Mouse (Mus musculus): ENCODE measurements around the gene Ntrk3.
A peak's percentile ranks its signal among the peaks of the same experiment; 100 is the strongest.

Gene Ntrk3

DNA sequence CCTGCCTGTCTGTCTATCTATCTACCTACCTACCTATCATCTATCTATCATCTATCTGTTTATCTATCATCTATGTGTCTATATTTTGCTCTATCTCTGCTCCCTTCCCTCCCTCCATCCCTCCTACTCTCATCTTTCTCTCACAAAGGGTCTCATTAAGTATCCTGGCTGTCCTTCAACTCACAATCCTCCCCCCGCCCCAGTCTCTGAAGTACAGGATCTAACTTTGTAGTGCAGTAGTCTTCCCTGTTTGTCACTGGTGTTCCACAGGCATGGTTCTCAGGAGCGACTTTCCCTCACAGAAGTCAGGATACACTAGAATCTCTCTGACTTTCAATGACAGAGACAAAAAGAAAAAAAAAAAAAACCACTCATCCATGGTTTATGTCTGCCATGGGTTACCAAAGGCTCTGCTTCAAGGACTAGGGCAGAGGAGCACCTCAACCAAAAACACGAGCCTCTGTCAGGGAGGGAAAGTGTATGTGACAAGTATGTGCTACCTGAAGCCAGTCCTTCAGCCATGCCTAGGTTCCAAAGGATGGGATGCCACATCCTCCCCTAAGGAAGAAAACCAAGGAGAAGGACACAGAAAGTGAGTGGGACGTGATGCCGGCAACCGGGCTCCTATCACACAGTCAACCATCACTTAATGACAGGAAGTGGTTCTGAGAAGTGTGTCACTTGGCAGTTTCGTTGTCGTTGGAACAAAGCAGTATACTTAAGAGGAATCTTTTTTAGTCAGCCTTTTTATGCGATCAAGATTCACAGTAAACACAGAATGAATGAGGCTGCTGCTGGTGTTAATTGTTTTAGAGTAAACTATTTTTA is 16.6 kb downstream of the Ntrk3 start:
- DNase-seq (ENCODE audit: inconsistent age in 2 of 2, low spot score in 1 of 2), result no peak

DNA sequence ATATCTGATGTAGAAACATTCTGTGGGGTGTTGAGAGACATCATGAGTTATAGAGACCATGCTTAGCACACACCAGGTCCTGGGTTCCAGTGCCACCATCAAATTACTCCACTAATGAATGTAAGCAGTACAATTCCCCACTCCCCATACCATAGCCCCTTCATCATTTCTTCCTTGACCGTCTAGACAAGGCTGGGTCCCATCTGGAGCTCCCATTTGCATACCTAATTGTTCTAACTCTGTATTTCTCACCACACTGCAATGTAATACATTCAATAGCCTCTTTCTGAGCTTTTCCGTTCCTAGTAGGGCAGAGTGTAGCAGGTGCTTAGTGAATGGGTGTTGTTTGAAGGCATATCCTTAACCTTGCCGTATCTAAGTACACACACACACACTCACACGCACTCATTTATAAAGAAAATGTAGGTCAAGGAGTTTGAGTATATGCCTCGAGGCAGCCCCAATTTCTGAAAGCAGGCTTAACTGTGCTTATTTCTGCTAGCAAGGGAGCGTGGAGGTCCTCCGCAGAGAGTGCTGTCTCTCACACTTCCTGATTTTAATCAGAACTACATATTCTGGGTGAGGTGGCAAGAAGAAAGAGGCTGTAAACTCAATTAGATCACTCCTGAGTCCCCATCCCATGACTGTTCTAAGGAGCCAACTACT is 17.9 kb downstream of the Ntrk3 start:
- no peak for DNase-seq (ENCODE audit: inconsistent age in 2 of 2, low spot score in 1 of 2)

- no peak for DNase-seq (ENCODE audit: inconsistent age in 2 of 2, low spot score in 1 of 2)
These were observed 18.7 kb downstream of the Ntrk3 start for GRCm38 (mm10) chr7:78719117-78719516.

- no peak for DNase-seq (ENCODE audit: inconsistent age in 2 of 2, low spot score in 1 of 2)
These were observed 19.6 kb downstream of the Ntrk3 start for GRCm38 (mm10) chr7:78718191-78718609.

DNA sequence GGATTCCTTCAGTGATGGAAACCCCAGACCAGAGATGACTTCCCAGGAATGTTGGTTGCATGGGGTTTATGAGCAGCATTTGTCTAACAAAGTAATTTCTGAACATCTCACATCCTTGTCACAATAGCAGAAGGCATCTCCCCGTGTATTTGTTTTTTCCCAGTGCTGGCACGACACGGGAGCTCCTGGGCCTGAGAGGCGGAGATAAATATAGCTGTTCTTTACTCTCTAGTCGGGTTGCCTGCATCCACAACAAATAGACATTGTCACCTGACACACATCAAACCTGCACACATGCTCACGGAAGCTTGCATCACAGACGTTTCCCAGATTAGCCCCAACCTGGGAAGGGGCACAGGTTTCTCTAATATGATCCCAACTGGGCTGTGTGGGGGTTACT is 30.1 kb downstream of the Ntrk3 start:
- DNase-seq (ENCODE audit: inconsistent age in 2 of 2, low spot score in 1 of 2), result no peak

GRCm38 (mm10) chr7:78707122-78707521 is 30.7 kb downstream of the Ntrk3 start:
- DNase-seq (ENCODE audit: inconsistent age in 2 of 2, low spot score in 1 of 2), result peak in 1 of 2 experiments; percentile 63

DNA sequence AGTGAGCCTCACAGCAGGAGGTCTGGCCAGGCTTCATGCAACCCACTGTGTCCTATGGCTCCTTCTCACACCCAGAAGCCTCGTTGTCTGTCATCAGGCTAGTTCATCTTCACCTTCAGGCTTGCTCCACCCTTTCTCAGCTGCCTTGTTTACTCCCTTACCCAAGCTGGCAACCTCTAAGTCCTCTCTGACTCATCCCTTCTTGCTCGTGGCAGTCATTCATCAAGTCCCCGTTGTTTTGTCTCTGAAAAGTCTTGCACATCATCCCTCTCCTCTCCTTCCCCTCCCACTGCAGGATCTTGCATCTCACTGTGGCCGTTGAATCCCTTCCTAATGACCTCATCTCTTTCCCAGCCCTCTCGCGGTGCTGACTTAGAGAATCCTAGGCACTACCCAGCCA is 35.1 kb downstream of the Ntrk3 start:
- DNase-seq (ENCODE audit: inconsistent age in 2 of 2, low spot score in 1 of 2), result peak in 1 of 2 experiments; percentile 53

GRCm38 (mm10) chr7:78695200-78695599 is 42.6 kb downstream of the Ntrk3 start:
- no peak for DNase-seq (ENCODE audit: inconsistent age in 2 of 2, low spot score in 1 of 2)

- no peak for DNase-seq (ENCODE audit: inconsistent age in 2 of 2, low spot score in 1 of 2)
These were observed 44.7 kb downstream of the Ntrk3 start for GRCm38 (mm10) chr7:78693148-78693547.

- peak in 1 of 2 experiments; percentile 74 for DNase-seq (ENCODE audit: inconsistent age in 2 of 2, low spot score in 1 of 2)
These were observed 46.9 kb downstream of the Ntrk3 start for GRCm38 (mm10) chr7:78690956-78691355.

- DNase-seq (ENCODE audit: inconsistent age in 2 of 2, low spot score in 1 of 2), result peak; percentile 61 to 88
These were observed 52.9 kb downstream of the Ntrk3 start for GRCm38 (mm10) chr7:78684943-78685342.

DNA sequence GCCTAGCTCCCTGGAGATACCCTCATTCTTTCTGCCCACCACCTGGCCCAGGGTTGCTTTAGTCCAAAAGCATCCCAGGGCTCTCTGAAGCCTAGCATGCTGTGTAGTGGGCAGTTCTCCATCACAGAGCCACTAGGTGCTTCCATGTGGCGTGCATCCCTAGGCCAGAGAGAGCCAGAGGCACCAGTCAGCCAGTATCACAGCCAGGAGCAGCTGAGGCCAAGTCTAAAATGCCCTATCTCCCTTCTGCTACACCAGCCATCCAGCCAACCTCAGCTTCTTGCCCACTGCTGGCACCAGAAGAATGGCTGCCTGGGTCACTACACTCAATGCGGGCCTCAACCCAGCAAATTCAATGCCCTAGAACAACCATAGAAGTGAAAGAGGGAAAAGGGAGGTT is 56.9 kb downstream of the Ntrk3 start:
- no peak for DNase-seq (ENCODE audit: inconsistent age in 2 of 2, low spot score in 1 of 2)

DNA sequence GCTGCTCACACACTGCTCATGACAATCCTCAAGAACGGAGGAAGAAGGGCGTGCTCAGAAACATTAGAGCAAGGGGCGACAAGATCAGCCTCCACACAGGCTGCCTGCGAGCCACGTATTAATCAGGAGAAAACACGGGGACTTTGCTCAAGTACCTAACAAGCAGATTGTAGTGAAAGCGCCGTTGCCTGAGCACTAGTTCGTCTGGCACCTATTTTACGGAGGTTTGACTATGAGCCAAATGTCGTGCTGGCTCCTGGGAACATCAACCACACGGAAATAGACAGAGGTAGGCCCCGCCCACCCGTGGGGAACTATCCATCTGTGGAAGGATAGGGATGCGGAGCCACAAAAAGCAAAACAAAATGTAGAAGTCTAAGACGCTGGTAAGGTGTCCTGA is 68.4 kb downstream of the Ntrk3 start:
- no peak for DNase-seq (ENCODE audit: inconsistent age in 2 of 2, low spot score in 1 of 2)

GRCm38 (mm10) chr7:78668916-78669315 is 68.9 kb downstream of the Ntrk3 start:
- DNase-seq (ENCODE audit: inconsistent age in 2 of 2, low spot score in 1 of 2), result no peak

DNA sequence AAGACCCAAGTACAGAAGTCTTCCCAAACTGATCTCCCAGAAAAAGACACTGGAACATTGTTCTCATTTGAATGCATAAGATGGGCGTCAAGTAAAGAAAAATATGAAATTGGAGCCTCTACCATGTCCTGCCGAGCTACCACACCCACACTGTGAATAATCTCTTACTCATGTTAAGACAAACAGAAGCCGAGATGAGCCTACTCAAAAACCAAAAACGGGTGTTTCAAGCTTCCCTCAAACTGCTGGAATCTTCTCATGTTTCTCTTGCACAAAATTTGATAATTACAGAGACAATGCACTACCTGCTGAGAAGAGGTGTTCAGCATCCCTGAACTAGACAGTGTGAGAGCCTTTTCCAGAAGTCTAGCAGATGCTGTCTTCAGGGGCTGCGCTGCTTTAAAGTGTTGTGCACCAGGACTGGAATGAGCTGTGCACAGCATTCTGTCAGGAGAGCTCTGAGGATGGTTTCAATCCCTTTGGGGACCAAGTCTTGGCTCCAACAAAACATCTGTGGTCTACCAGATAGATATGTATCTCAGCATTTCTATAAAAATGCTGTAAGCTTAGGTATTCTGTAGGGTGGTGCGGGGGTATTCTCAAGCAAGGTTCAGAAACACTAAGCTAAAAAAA is 69.7 kb downstream of the Ntrk3 start:
- DNase-seq (ENCODE audit: inconsistent age in 2 of 2, low spot score in 1 of 2), result no peak

DNA sequence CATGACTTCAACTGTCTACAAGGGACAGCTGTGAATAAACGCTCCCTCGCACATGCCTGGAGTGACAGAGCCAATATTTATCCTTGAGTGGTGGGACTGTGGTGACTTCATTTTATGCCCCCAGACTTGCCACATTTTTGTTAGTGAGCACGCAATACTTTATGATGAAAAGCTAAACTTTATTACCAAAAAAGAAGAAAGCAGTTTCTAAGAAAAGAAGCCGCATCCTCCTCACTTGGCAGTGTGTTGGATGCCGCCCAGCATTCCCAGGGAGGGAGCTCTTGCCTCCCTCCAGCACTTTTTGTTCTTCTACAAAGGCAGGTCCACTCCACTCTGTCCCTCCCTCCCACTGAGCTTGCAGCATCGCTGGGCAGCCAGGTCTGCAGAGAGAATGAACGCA is 77.0 kb downstream of the Ntrk3 start:
- DNase-seq (ENCODE audit: inconsistent age in 2 of 2, low spot score in 1 of 2), result no peak

DNA sequence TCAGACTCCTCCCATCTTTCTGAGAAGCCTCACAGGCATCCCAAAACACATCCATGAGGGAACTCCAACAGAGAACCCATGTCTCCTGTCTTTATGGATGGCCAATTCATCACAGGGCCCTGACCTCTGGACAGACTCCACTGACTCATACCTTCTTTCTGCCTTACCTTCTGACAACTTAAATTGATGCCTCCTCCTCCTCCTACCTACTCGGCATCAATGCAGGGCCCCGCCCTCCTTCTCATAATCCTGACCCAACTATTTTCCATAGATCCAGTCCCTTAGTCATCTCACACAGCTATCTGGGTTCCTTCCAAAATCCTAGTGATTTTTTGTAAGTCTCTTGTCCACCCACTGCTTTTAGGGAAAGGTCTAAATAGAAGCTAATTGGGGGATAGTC is 78.0 kb downstream of the Ntrk3 start:
- DNase-seq (ENCODE audit: inconsistent age in 2 of 2, low spot score in 1 of 2), result no peak

DNA sequence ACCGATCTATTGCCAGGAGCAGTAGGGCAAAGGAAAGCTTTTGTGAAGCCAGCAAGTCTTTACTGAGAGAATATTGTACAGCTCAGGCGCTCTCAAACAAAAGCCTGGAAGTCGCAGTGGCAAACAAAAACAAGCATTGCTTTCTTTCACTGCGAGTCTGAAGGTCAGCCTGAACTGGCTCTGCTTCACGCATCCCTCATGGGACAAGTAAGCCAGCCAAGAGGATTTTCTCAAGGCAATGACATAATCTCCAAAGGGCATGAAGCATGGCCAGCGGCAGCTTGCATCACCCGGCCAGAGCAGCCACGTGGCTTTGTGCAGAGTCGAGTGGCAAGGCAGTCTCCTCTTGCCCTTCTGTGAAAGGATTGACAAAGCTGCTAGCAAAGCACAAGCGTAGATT is 79.8 kb downstream of the Ntrk3 start:
- peak; percentile 86 to 94 for DNase-seq (ENCODE audit: inconsistent age in 2 of 2, low spot score in 1 of 2)

DNA sequence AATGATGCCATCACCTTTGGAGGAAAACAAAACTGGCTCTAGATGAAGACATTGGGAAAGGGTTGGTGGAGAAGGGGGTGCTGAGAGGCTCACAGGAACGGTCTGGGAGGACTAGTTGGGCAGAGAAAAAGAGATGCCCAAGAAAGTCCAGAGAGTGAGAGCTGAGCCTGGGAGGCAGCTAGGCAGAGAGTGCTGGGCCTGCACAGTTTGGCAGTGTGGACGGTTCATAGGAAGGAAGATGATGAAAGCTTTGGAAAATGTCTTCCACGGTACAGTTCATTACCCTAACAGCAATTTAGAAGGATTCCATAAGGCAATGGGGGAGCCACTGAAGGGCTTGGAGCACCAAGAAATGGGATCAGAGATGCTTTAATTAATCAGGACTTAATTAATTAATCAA is 81.6 kb downstream of the Ntrk3 start:
- DNase-seq (ENCODE audit: inconsistent age in 2 of 2, low spot score in 1 of 2), result no peak

DNA sequence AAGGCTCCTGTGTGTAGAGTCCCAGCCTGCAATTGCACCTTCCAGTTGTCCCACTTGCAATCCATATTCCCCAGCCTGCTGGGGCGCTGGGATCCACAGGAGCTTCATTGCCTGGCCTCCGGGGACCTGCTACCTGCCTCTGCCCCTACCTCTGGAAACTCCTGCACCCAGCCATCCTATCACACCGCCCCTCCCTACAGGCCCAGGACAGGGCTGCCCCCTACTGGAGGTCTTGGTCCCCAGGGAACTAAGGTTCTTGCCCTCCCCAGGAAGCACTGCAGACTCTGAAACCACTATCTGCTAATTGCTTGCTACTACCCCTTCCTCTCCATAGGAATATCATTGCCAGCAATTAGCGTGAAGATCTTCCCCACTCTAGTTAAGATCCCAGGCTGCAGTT is 84.1 kb downstream of the Ntrk3 start:
- DNase-seq (ENCODE audit: inconsistent age in 2 of 2, low spot score in 1 of 2), result no peak

DNA sequence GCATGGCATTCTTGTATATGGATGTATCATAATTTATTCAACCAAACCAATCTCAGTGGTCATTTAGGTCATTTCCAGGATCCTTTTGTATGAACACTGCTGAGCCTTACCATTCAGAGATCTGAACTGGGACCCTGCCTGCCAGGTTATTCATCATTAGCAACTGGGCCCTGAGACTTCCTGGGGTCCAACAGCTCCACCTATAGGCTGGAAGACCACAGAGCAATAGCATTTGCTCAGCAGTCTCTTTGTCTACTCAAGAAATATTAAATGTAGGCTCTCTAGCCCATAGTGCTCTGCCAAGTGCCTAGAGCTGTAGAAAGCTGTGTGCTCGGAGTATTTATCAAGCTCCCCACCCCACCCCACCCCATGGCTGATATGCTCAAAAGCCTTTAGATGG is 85.5 kb downstream of the Ntrk3 start:
- no peak for DNase-seq (ENCODE audit: inconsistent age in 2 of 2, low spot score in 1 of 2)

DNA sequence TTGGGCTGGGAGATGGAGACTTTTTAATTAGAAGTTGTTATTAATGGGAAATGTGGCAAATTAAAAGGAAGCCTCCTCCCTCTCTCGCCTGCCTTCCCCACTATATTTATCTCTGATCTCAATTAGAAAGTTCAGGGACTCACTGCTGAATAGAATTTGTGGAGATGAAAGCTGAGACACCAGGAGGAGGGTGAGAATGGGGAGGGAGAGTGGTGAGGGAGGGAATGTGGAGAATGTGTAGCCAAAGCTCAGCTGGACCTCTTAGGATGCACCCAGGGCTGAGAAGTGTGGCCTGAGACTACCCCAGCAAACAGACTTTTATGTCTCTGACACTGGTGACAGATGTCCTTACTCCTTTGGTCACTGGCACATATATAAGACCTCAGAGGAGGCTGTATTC is 86.3 kb downstream of the Ntrk3 start:
- no peak for DNase-seq (ENCODE audit: inconsistent age in 2 of 2, low spot score in 1 of 2)

All from adrenal gland, adult (tissue).